Mouse (Mus musculus) stomach, postnatal 0 days (tissue): ENCODE data around the gene Dot1l. TPM values are rescaled to one million over a fixed set of nuclear protein-coding genes. Genes with fewer than 3 reads are reported as not detected.

Experiments used
- ATAC-seq: fragments of 200-750 bp; cut with Nextera tagmentation; 2 replicates; pipeline ENCODE4 v1.8.0; 2017; ENCODE audit not compliant: low FRiP score, low TSS enrichment
- DNase-seq: peaks from one replicate; pipeline ENCODE4 v3.0.0-alpha.2; 2016; ENCODE audit warnings: low spot score
- H3K27ac ChIP-seq: fragments of 300-500 bp; sonication (generic); replicated peaks from 2 replicates; pipeline ENCODE4 v1.5.1; 2014; ENCODE audit warnings: mild to moderate bottlenecking, control low read depth
- H3K27me3 ChIP-seq: fragments of 300-500 bp; sonication (generic); 2 replicates; pipeline ENCODE4 v1.6.1; 2014; ENCODE audit warnings: low read length; ENCODE audit not compliant: control insufficient read depth, insufficient read depth
- H3K36me3 ChIP-seq: fragments of 300-500 bp; sonication (generic); 2 replicates; pipeline ENCODE4 v1.6.1; 2014; ENCODE audit warnings: low read length, mixed read lengths; ENCODE audit not compliant: control insufficient read depth, insufficient read depth
- H3K4me1 ChIP-seq: fragments of 300-500 bp; sonication (generic); replicated peaks from 2 replicates; pipeline ENCODE4 v1.6.1; 2014; ENCODE audit warnings: antibody characterized with exemption; ENCODE audit not compliant: control insufficient read depth, insufficient read depth
- H3K4me2 ChIP-seq: fragments of 300-500 bp; sonication (generic); replicated peaks from 2 replicates; pipeline ENCODE4 v1.6.1; 2014; ENCODE audit warnings: low read depth, mild to moderate bottlenecking, control low read depth, moderate library complexity
- H3K4me3 ChIP-seq: fragments of 300-500 bp; sonication (generic); 2 replicates; pipeline ENCODE4 v1.5.1; 2014; ENCODE audit warnings: low read depth, low read length, control low read depth
- H3K9ac ChIP-seq: fragments of 300-500 bp; sonication (generic); 2 replicates; pipeline ENCODE4 v1.6.1; 2014; ENCODE audit warnings: mild to moderate bottlenecking, low read length, control low read depth, mixed read lengths
- H3K9me3 ChIP-seq: fragments of 300-500 bp; sonication (generic); 2 replicates; pipeline ENCODE4 v1.6.1; 2016; ENCODE audit warnings: low read length; ENCODE audit not compliant: control insufficient read depth
- CTCF ChIP-seq: IDR thresholded peaks from 2 replicates; pipeline ENCODE4 v1.5.1; 2016; ENCODE audit warnings: antibody characterized with exemption, low read depth, mild to moderate bottlenecking, moderate library complexity
- EP300 ChIP-seq: optimal IDR thresholded peaks from 2 replicates; pipeline ENCODE3; 2016; ENCODE audit warnings: antibody characterized with exemption
- WGBS: fragments of 180-500 bp; shearing (Covaris S2); extraction: QIAGEN DNeasy Blood & Tissue Kit; methylation state at CpG from one replicate; pipeline ENCODE4 v1.1.7; 2014; 5-methylcytosine and 5-hydroxymethylcytosine counted together
- microRNA counts: library from miRNA; unstranded; fragments of <30 nt; microRNA quantifications from one replicate; lab custom pipeline; 2015
- microRNA-seq: library from miRNA; unstranded; fragments of <30 nt; microRNA quantifications from one replicate; pipeline ENCODE4, GENCODE M21; 2016
- polyA plus RNA-seq: library from polyadenylated mRNA; unstranded; fragments of >200 nt; fragmentation: Nextera tagmentation; extraction: Ambion mirVana; gene quantifications from 2 replicates; pipeline ENCODE4 v1.2.1, GENCODE M21; 2015

Dot1l gene
- polyA plus RNA-seq, 1 experiment from 2014 or later: 5.4 TPM

DNA sequence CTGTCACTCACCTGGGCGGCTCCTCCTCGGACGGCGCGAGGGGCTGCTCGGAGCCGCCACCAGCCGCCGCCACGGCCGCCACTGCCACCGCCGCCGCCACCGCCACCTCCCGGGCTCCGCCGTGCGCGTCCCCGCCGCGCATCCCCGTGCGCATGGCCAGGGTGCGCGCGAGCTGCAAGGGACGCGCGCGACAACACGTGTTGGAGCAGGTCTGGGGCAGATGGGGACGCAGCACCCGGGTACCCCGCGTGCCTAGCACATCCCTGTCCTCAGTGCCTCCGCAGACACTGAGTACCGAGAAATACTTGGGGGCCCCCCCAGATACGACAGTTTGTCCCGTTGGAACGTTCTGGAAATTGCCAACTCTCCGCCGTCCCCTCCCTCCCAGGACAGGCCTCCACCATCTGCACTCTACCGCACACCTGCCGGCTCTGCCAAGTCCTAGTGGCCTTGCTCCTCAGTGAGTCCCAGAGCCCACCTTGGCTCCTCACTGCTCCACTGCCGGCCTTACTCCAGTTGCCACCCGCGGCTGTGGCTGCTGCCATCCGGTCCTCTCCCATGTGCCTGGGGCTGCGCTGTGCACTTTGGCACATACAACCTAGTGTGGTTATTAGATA is 89.0 kb downstream of the Dot1l start, which contains the start of gene Lingo3:
Gene Lingo3, minus strand, starts transcription at position 109 of the 617 bp plus-strand sequence.
- H3K4me3 ChIP-seq: peak within 1 kb of the TSS; percentile 41

More for the DNA sequence above, 89.0 kb downstream of the Dot1l start, which contains the start of gene Lingo3:
- WGBS: 5% methylated on average over 41 of the region's 51 CpGs
- Histone ChIP-seq H3K9ac (peak within 1 kb of the TSS; percentile 43; the same call in 1 of the 2 replicates), H3K9me3 (no peaks in the 10 kb centered on the region), H3K27ac (no peak within 1 kb of the TSS), H3K36me3 (no peaks in the 10 kb centered on the region), H3K27me3 (peaks cover 4% of the 10 kb centered on the region; the same call in 1 of the 2 replicates), H3K4me2 (peak within 1 kb of the TSS; percentile 62), H3K4me1 (0 out of 2 replicates have a peak, but pooled peaks cover 2% of the 10 kb centered on the region)
- no peak for DNase-seq
- ATAC-seq: 0 out of 2 replicates have a peak, but pooled peaks have one; percentile 9
- TF ChIP-seq EP300 (no peak), CTCF (no peak)

MicroRNAs encoded within 50 kb of the gene (microRNA counts, 519-probe panel; counts per million panel counts)
- microRNA mmu-miR-1982 (lab: Ali Mortazavi, UCI): not detected

Small RNAs within 50 kb of the gene (microRNA-seq; reads per million reads assigned to microRNA genes)
- gene Mir1982: 1.6 reads per million

Other genes starting within 250 kb of the Dot1l start
- 0.02 and 0.10 TPM in 2 replicates for gene Atp8b3, start 216.1 kb upstream of the Dot1l start, polyA plus RNA-seq
- gene Rexo1, start 193.6 kb upstream of the Dot1l start, polyA plus RNA-seq: 7.1 and 8.5 TPM in 2 replicates
- 8.3 and 8.4 TPM in 2 replicates for gene Klf16, start 177.9 kb upstream of the Dot1l start, polyA plus RNA-seq
- 92.5 and 103 TPM in 2 replicates for gene Abhd17a, start 164.9 kb upstream of the Dot1l start, polyA plus RNA-seq
- 67.8 and 77.3 TPM in 2 replicates for gene Scamp4, start 152.3 kb upstream of the Dot1l start, polyA plus RNA-seq
- 4.1 and 4.3 TPM in 2 replicates for gene Adat3, start 152.3 kb upstream of the Dot1l start, polyA plus RNA-seq
- gene Gm49322, start 149.2 kb upstream of the Dot1l start, polyA plus RNA-seq: 1.4 and 1.7 TPM in 2 replicates
- gene Csnk1g2, start 132.4 kb upstream of the Dot1l start, polyA plus RNA-seq: 75.4 and 83.9 TPM in 2 replicates
- 28.3 and 30.0 TPM in 2 replicates for gene Btbd2, start 98.1 kb upstream of the Dot1l start, polyA plus RNA-seq
- 55.2 and 61.7 TPM in 2 replicates for gene Mknk2, start 77.1 kb upstream of the Dot1l start, polyA plus RNA-seq
- gene Mob3a, start 53.2 kb upstream of the Dot1l start, polyA plus RNA-seq: 22.9 and 23.9 TPM in 2 replicates
- 14.8 and 18.0 TPM in 2 replicates for gene Izumo4, start 53.0 kb upstream of the Dot1l start, polyA plus RNA-seq
- 38.7 and 42.7 TPM in 2 replicates for gene Ap3d1, start 12.9 kb upstream of the Dot1l start, polyA plus RNA-seq
- gene Sf3a2, start 43.0 kb downstream of the Dot1l start, polyA plus RNA-seq: 27.7 and 31.8 TPM in 2 replicates
- gene Plekhj1, start 43.4 kb downstream of the Dot1l start, polyA plus RNA-seq: 62.0 and 65.8 TPM in 2 replicates
- 6.8 and 6.9 TPM in 2 replicates for gene Amh, start 50.0 kb downstream of the Dot1l start, polyA plus RNA-seq
- gene Jsrp1, start 58.3 kb downstream of the Dot1l start, polyA plus RNA-seq: 0.86 and 0.96 TPM in 2 replicates
- 1,070 and 1,103 TPM in 2 replicates for gene Oaz1, start 71.5 kb downstream of the Dot1l start, polyA plus RNA-seq
- 0.12 and 0.17 TPM in 2 replicates for gene Lingo3, start 88.8 kb downstream of the Dot1l start, polyA plus RNA-seq
- 176 and 180 TPM in 2 replicates for gene Lsm7, start 100.0 kb downstream of the Dot1l start, polyA plus RNA-seq
- 17.7 and 23.0 TPM in 2 replicates for gene Sppl2b, start 100.1 kb downstream of the Dot1l start, polyA plus RNA-seq
- 2.0 and 2.2 TPM in 2 replicates for gene Tmprss9, start 116.6 kb downstream of the Dot1l start, polyA plus RNA-seq
- gene Timm13, start 145.8 kb downstream of the Dot1l start, polyA plus RNA-seq: 292 and 304 TPM in 2 replicates
- 12.0 and 12.4 TPM in 2 replicates for gene Lmnb2, start 163.0 kb downstream of the Dot1l start, polyA plus RNA-seq
- gene Gadd45b, start 174.9 kb downstream of the Dot1l start, polyA plus RNA-seq: 59.5 and 62.2 TPM in 2 replicates